Mouse (Mus musculus): ENCODE results near the gene Pus10. TPM values are rescaled to one million over a fixed set of nuclear protein-coding genes. Genes with fewer than 3 reads are reported as not detected.

The Pus10 gene
- total RNA-seq, 2 experiments from 2014 or later: 9.8 to 11.2 TPM

- no peak for DNase-seq
- intact Hi-C loops (cut with DNase I): no loop called here
Measured at GRCm38 (mm10) chr11:23686671-23687070, 21.2 kb downstream of the Pus10 start.

- intact Hi-C loops (cut with DNase I): no loop called here
- DNase-seq: no peak
Measured at GRCm38 (mm10) chr11:23688060-23688459, 22.6 kb downstream of the Pus10 start.

- intact Hi-C loops (cut with DNase I): no loop called here
- no peak for DNase-seq
Measured at GRCm38 (mm10) chr11:23693286-23693685, 27.8 kb downstream of the Pus10 start.

- intact Hi-C loops (cut with DNase I): no loop called here
- no peak for DNase-seq
Measured at GRCm38 (mm10) chr11:23695847-23696246, 30.4 kb downstream of the Pus10 start.

- no peak for DNase-seq
Measured at GRCm38 (mm10) chr11:23698526-23698925, 33.1 kb downstream of the Pus10 start.

GRCm38 (mm10) chr11:23699414-23700095 lies 34.1 kb downstream of the Pus10 start:
- no peak for DNase-seq
- intact Hi-C loops (cut with DNase I): no loop called here

More at GRCm38 (mm10) chr11:23698526-23698925, 33.1 kb downstream of the Pus10 start:
- intact Hi-C loops (cut with DNase I): no loop called here

GRCm38 (mm10) chr11:23701831-23702230 lies 36.4 kb downstream of the Pus10 start:
- intact Hi-C loops (cut with DNase I): no loop called here
- DNase-seq: no peak

- no peak for DNase-seq
- intact Hi-C loops (cut with DNase I): no loop called here
Measured at GRCm38 (mm10) chr11:23704604-23705294, 39.3 kb downstream of the Pus10 start.

- no peak for DNase-seq
- intact Hi-C loops (cut with DNase I): no loop called here
Measured at GRCm38 (mm10) chr11:23712299-23712698, 46.8 kb downstream of the Pus10 start.

- intact Hi-C loops (cut with DNase I): no loop called here
Measured at GRCm38 (mm10) chr11:23718856-23719255, 53.4 kb downstream of the Pus10 start.

GRCm38 (mm10) chr11:23719825-23720224 lies 54.4 kb downstream of the Pus10 start:
- intact Hi-C loops (cut with DNase I): no loop called here
- DNase-seq: no peak

More at GRCm38 (mm10) chr11:23718856-23719255, 53.4 kb downstream of the Pus10 start:
- no peak for DNase-seq

- DNase-seq: no peak
- intact Hi-C loops (cut with DNase I): no loop called here
Measured at GRCm38 (mm10) chr11:23722326-23722725, 56.9 kb downstream of the Pus10 start.

GRCm38 (mm10) chr11:23725850-23726249 lies 60.4 kb downstream of the Pus10 start:
- DNase-seq: no peak
- intact Hi-C loops (cut with DNase I): no loop called here

- DNase-seq: no peak
- intact Hi-C loops (cut with DNase I): no loop called here
Measured at GRCm38 (mm10) chr11:23726441-23726840, 61.0 kb downstream of the Pus10 start.

GRCm38 (mm10) chr11:23728186-23728585 lies 62.7 kb downstream of the Pus10 start:
- intact Hi-C loops (cut with DNase I): no loop called here
- no peak for DNase-seq

GRCm38 (mm10) chr11:23730120-23730519 lies 64.6 kb downstream of the Pus10 start:
- intact Hi-C loops (cut with DNase I): no loop called here
- DNase-seq: no peak

GRCm38 (mm10) chr11:23732840-23733239 lies 67.4 kb downstream of the Pus10 start:
- intact Hi-C loops (cut with DNase I): no loop called here
- DNase-seq: no peak

- DNase-seq: no peak
- intact Hi-C loops (cut with DNase I): no loop called here
Measured at GRCm38 (mm10) chr11:23734749-23735286, 69.3 kb downstream of the Pus10 start.

GRCm38 (mm10) chr11:23735820-23736470 lies 70.5 kb downstream of the Pus10 start:
- intact Hi-C loops (cut with DNase I): no loop called here
- DNase-seq: no peak

- DNase-seq: no peak
- intact Hi-C loops (cut with DNase I): no loop called here
Measured at GRCm38 (mm10) chr11:23740895-23741294, 75.4 kb downstream of the Pus10 start.

- no peak for DNase-seq
- intact Hi-C loops (cut with DNase I): no loop called here
Measured at GRCm38 (mm10) chr11:23741386-23741785, 75.9 kb downstream of the Pus10 start.
